Mouse (Mus musculus) megakaryocyte, embryonic 14.5 days (primary cell): ENCODE results near the gene Arhgef10l.

ENCODE experiments used
- FLI1 ChIP-seq: IDR thresholded peaks from 2 replicates; pipeline ENCODE4 v1.6.1; 2012; ENCODE audit warnings: low read length, inconsistent platforms, mixed read lengths
- GATA1 ChIP-seq: IDR thresholded peaks from 3 replicates; pipeline ENCODE4 v1.6.1; 2012; ENCODE audit warnings: mixed read lengths, low read length, inconsistent platforms, borderline replicate concordance

DNA sequence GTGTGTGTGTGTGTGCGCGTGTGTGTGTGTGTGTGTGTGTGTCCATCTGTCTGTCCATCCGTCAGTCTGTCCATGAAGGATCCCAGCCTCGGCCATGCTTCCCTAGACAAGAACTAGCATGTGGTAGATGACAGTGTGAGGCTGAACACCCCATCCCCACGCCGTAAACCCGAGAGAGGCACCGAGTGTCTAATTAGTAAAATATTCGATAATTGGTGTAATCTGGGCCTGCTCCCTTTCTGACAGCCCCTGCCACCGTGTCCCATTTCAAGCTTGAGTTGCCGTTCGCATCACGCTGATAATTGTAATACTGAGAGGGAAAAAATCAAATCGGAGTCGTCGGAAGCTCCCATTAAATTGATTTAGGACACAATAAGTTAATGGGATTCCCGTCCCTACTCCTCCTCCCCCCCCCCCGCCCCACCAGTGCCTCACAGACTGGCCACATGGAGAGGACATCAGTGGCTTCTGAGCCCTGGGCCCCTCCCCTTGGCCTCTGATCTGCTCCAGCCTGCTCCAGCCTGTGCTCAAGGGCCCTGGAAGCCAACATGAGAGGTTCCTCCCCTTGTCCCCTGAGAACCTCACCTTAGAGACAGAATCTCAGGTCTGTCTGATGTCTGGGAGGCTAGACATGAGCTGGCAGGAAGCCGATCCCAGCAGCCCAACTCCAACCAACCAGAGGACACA, 160.7 kb downstream of the Arhgef10l start:
- TF ChIP-seq FLI1 (no peak), GATA1 (no peak)
